7 mouse cellular contexts compared by ENCODE assay signal in the genomic region with DNA sequence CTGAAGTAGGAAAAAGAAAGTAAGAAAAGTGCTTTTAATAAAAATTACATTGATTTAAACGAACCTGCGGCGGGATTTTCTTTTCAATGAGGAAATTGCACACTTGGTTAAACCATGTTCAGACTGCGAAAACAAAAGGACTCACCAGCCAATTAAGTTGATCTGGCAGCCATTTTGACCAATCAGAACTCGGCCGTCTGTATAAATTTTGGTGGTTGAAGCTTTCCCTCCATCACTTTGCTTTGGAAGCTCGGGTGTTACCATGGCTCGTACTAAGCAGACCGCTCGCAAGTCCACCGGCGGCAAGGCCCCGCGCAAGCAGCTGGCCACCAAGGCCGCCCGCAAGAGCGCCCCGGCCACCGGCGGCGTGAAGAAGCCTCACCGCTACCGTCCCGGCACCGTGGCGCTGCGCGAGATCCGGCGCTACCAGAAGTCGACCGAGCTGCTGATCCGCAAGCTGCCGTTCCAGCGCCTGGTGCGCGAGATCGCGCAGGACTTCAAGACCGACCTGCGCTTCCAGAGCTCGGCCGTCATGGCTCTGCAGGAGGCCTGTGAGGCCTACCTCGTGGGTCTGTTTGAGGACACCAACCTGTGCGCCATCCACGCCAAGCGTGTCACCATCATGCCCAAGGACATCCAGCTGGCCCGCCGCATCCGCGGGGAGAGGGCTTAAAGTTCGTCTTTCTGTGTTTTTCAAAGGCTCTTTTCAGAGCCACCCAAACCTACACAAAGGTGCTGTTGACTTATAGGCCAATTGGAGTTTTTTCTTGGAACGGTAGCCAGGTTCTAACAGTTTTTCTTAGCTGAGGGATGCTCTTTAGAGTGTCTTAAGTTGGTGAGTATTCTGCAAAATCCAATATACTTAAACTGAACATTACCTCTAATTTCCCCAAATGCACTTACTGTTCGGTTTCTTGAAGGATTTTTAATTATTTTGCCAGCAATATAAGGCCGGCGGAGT. TPM values are rescaled to one million over a fixed set of nuclear protein-coding genes. Genes with fewer than 3 reads are reported as not detected.
DNase-seq lines count a peak whose midpoint lies in the region; ATAC-seq lines count a peak whose summit lies in the region.
"Not testable (repeated sequence)": the region's sequence is repeated elsewhere in the genome, so short reads cannot be mapped to it uniquely, and the experiment has no call there.

A gene (plus strand): TSS at position 263 of the 961 bp plus-strand sequence.

- peak within 1 kb of the TSS; percentile 79 for H3K4me2 ChIP-seq in intestine, embryonic 16.5 days (ENCODE audit: low read depth, low read length)

- 1% methylated on average over 25 of the region's 56 CpGs for WGBS in intestine, embryonic 16.5 days

- ATAC-seq in intestine, embryonic 16.5 days = peak; percentile 36

- not testable (repeated sequence) for H3K36me3 ChIP-seq in intestine, embryonic 16.5 days (ENCODE audit: control insufficient read depth, insufficient read depth, low read length)

- peak; percentile 68 for DNase-seq in adrenal gland, adult 8-10 months
- DNase-seq in embryo, embryonic 11.5 days (ENCODE audit: low read depth, low spot score) = peak; percentile 84
- DNase-seq in gastrocnemius, postnatal 4 days (ENCODE audit: low spot score in 2 of 2) = peak; percentile 41 to 80
- DNase-seq in left cerebral cortex, postnatal 25 days (ENCODE audit: low spot score in 2 of 2) = peak; percentile 93 to 97
- peak; percentile 93 for DNase-seq in mesoderm, embryonic 11.5 days (ENCODE audit: low read depth, low spot score)
- peak; percentile 84 to 89 for DNase-seq in right cerebral cortex, postnatal 36 days (ENCODE audit: low spot score in 2 of 2)

- peak within 1 kb of the TSS; percentile 96 for H3K27ac ChIP-seq in intestine, embryonic 16.5 days (ENCODE audit: low read length)

- peaks cover 24% of the 10 kb centered on the region for H3K4me1 ChIP-seq in intestine, embryonic 16.5 days (ENCODE audit: control insufficient read depth, insufficient read depth, low read length)

- H3K9me3 ChIP-seq in intestine, embryonic 16.5 days (ENCODE audit: control insufficient read depth, low read length) = not testable (repeated sequence)

- H3K27me3 ChIP-seq in intestine, embryonic 16.5 days (replicated peaks; ENCODE audit: control insufficient read depth, insufficient read depth, low read length) = not testable (repeated sequence)

- intact Hi-C loops in left cerebral cortex, postnatal 25 days (cut with DNase I) = loop anchor here (2.0 to 10.0 kb wide), 8 partner anchors 33 to 1965 kb away; a partner anchor contains a TSS

- peak within 1 kb of the TSS; percentile 68 for H3K9ac ChIP-seq in intestine, embryonic 16.5 days (ENCODE audit: low read depth, low read length)

- peak within 1 kb of the TSS; percentile 55 for H3K4me3 ChIP-seq in intestine, embryonic 16.5 days (ENCODE audit: low read length)

RNA-seq across cellular contexts. Expression of the gene that starts here (rescaled TPM):
- total RNA-seq in adrenal gland, adult 8-10 months (2022) = 10 to 100 TPM; 23.6 to 39.6 (median 35.8) TPM
- total RNA-seq in gastrocnemius, postnatal 4 days (2021) = 100 to 1,000 TPM; 508 to 651 TPM
- polyA plus RNA-seq in intestine, embryonic 16.5 days (2015; fragmentation: Nextera tagmentation; extraction: Ambion mirVana) = 4.8 and 9.5 TPM in 2 replicates
- 10 to 100 TPM; 58.0 to 64.8 TPM for total RNA-seq in left cerebral cortex, postnatal 25 days (2021)

Comparison
In these comparisons a context has a peak if more than half of its experiments do, and no peak if none do; other contexts are left out.
1. Peak in every context shown above with its lines: DNase-seq, ATAC-seq, H3K4me3 ChIP-seq and H3K27ac ChIP-seq.
2. RNA of the gene that starts here (total RNA-seq): 508 to 651 TPM in gastrocnemius, postnatal 4 days; 58.0 to 64.8 TPM in left cerebral cortex, postnatal 25 days and 23.6 to 39.6 TPM in adrenal gland, adult 8-10 months; every median in the first group is over 4 times any median in the second.